Mouse (Mus musculus): ENCODE data around the gene Auts2.

Auts2 gene

GRCm38 (mm10) chr5:131963565-131963964 is 579.6 kb downstream of the Auts2 start:
- DNase-seq: no peak

- DNase-seq: no peak
These were observed 581.3 kb downstream of the Auts2 start for GRCm38 (mm10) chr5:131961859-131962258.

- no peak for DNase-seq
These were observed 582.7 kb downstream of the Auts2 start for GRCm38 (mm10) chr5:131960432-131960831.

- DNase-seq: no peak
These were observed 586.1 kb downstream of the Auts2 start for GRCm38 (mm10) chr5:131956998-131957397.

- no peak for DNase-seq
These were observed 587.1 kb downstream of the Auts2 start for GRCm38 (mm10) chr5:131956090-131956489.

GRCm38 (mm10) chr5:131955227-131956016 is 587.7 kb downstream of the Auts2 start:
- no peak for DNase-seq

GRCm38 (mm10) chr5:131948571-131949151 is 594.5 kb downstream of the Auts2 start:
- DNase-seq: no peak

GRCm38 (mm10) chr5:131946801-131947200 is 596.3 kb downstream of the Auts2 start:
- no peak for DNase-seq

GRCm38 (mm10) chr5:131944761-131945160 is 598.4 kb downstream of the Auts2 start:
- no peak for DNase-seq

- DNase-seq: no peak
These were observed 614.4 kb downstream of the Auts2 start for GRCm38 (mm10) chr5:131928696-131929095.

GRCm38 (mm10) chr5:131922759-131923158 is 620.4 kb downstream of the Auts2 start:
- DNase-seq: no peak

- DNase-seq: no peak
These were observed 621.0 kb downstream of the Auts2 start for GRCm38 (mm10) chr5:131922118-131922517.

- DNase-seq: no peak
These were observed 623.0 kb downstream of the Auts2 start for GRCm38 (mm10) chr5:131919983-131920777.

GRCm38 (mm10) chr5:131916791-131917403 is 626.2 kb downstream of the Auts2 start:
- DNase-seq: no peak

GRCm38 (mm10) chr5:131913562-131913961 is 629.6 kb downstream of the Auts2 start:
- no peak for DNase-seq

- DNase-seq: no peak
These were observed 630.2 kb downstream of the Auts2 start for GRCm38 (mm10) chr5:131912983-131913382.

- no peak for DNase-seq
These were observed 636.8 kb downstream of the Auts2 start for GRCm38 (mm10) chr5:131906313-131906712.

- DNase-seq: no peak
These were observed 638.7 kb downstream of the Auts2 start for GRCm38 (mm10) chr5:131904478-131904877.

- DNase-seq: no peak
These were observed 645.0 kb downstream of the Auts2 start for GRCm38 (mm10) chr5:131898048-131898638.

GRCm38 (mm10) chr5:131886636-131887035 is 656.5 kb downstream of the Auts2 start:
- no peak for DNase-seq

- DNase-seq: no peak
These were observed 666.6 kb downstream of the Auts2 start for GRCm38 (mm10) chr5:131876569-131876968.

GRCm38 (mm10) chr5:131875976-131876375 is 667.2 kb downstream of the Auts2 start:
- no peak for DNase-seq

- no peak for DNase-seq
These were observed 670.0 kb downstream of the Auts2 start for GRCm38 (mm10) chr5:131873116-131873515.
